Mouse (Mus musculus) liver, embryonic 14.5 days (tissue): Measurements from ENCODE around the gene St3gal4.

Experiments used
- CTCF ChIP-seq: IDR thresholded peaks from 2 replicates; pipeline ENCODE4 v1.5.1; 2016; ENCODE audit warnings: antibody characterized with exemption, low read depth, control low read depth
- EP300 ChIP-seq: IDR thresholded peaks from 2 replicates; pipeline ENCODE4 v1.6.1; 2016; ENCODE audit warnings: antibody characterized with exemption, low read depth

- TF ChIP-seq CTCF (no peak), EP300 (no peak)
Measured at GRCm38 (mm10) chr9:35052671-35053070, 66.4 kb downstream of the St3gal4 start.
